Mouse (Mus musculus): ENCODE data around the gene Elmsan1.

- TF ChIP-seq MAFK (IDR thresholded peaks at IDR 0.05; ENCODE audit: insufficient read depth, low read depth, low read length): no peak
- TF ChIP-seq HCFC1 (IDR thresholded peaks at IDR 0.05; ENCODE audit: borderline replicate concordance, insufficient read depth, low read length): no peak
- no peak for TF ChIP-seq ZNF384 (IDR thresholded peaks at IDR 0.05; ENCODE audit: low read depth, low read length)
- no peak for TF ChIP-seq ZC3H11A (IDR thresholded peaks at IDR 0.05; ENCODE audit: borderline replicate concordance, low read depth, low read length)
- no peak for TF ChIP-seq CHD2 (IDR thresholded peaks at IDR 0.05; ENCODE audit: low read depth, low read length)
Measured at GRCm38 (mm10) chr12:84201222-84201621, 17.5 kb downstream of the Elmsan1 start.

Measured in ES-E14 (cell line).